13 mouse cellular contexts compared by ENCODE assay signal in genomic region chr7:78883726-78884060, GRCm38 (mm10). TPM values are rescaled to one million over a fixed set of nuclear protein-coding genes. Genes with fewer than 3 reads are reported as not detected.
DNase-seq lines count a peak whose midpoint lies in the region; ATAC-seq lines count a peak whose summit lies in the region.
"Had no signal": no experiment of that assay in that cellular context is flagged by ENCODE, and none has a peak within 500 bp of the region (broad histone marks: within the 10 kb centered on the region; RNA-seq: fewer than 3 reads in every experiment).

No protein-coding gene starts in this region.

- peak overlapping the region; percentile 77 for H3K9ac ChIP-seq in hindbrain, embryonic 14.5 days
- H3K9ac ChIP-seq in midbrain, embryonic 14.5 days (replicated peaks; ENCODE audit: low read length): peak overlapping the region; percentile 79
- H3K9ac ChIP-seq: liver, embryonic 13.5 days had no signal

- H3K36me3 ChIP-seq in embryonic facial prominence, embryonic 10.5 days (replicated peaks): no peaks in the 10 kb centered on the region
- H3K36me3 ChIP-seq in forebrain, embryonic 10.5 days (replicated peaks): no peaks in the 10 kb centered on the region
- no peaks in the 10 kb centered on the region for H3K36me3 ChIP-seq in hindbrain, embryonic 14.5 days (replicated peaks; ENCODE audit: control insufficient read depth, insufficient read depth)
- H3K36me3 ChIP-seq in midbrain, embryonic 14.5 days (ENCODE audit: control insufficient read depth, insufficient read depth, low read length): 0 out of 2 replicates have a peak, but pooled peaks cover 8% of the 10 kb centered on the region
- H3K36me3 ChIP-seq: liver, embryonic 13.5 days had no signal

- peak overlapping the region; percentile 84 for H3K4me2 ChIP-seq in hindbrain, embryonic 14.5 days (replicated peaks)
- H3K4me2 ChIP-seq in midbrain, embryonic 14.5 days (ENCODE audit: low read length): peak overlapping the region; percentile 68
- H3K4me2 ChIP-seq: liver, embryonic 13.5 days had no signal

- H3K27me3 ChIP-seq in embryonic facial prominence, embryonic 10.5 days (replicated peaks; ENCODE audit: low read depth, poor library complexity, severe bottlenecking): peaks cover 95% of the 10 kb centered on the region
- H3K27me3 ChIP-seq in forebrain, embryonic 10.5 days (ENCODE audit: poor library complexity, severe bottlenecking): peaks cover 77% of the 10 kb centered on the region
- H3K27me3 ChIP-seq in hindbrain, embryonic 14.5 days (ENCODE audit: control insufficient read depth, insufficient read depth, low read length): no peaks in the 10 kb centered on the region
- H3K27me3 ChIP-seq in midbrain, embryonic 14.5 days (ENCODE audit: control insufficient read depth, insufficient read depth, low read length): no peaks in the 10 kb centered on the region; the same call in 1 of the 2 replicates

- WGBS in embryonic facial prominence, embryonic 10.5 days: 14% methylated on average over 8 of the region's 8 CpGs
- 5% methylated on average over 8 of the region's 8 CpGs for WGBS in forebrain, embryonic 10.5 days
- WGBS in hindbrain, embryonic 14.5 days: 3% methylated on average over 8 of the region's 8 CpGs
- WGBS in midbrain, embryonic 14.5 days: under 1% methylated on average over 8 of the region's 8 CpGs

- peak overlapping the region; percentile 56 for H3K4me3 ChIP-seq in embryonic facial prominence, embryonic 10.5 days
- peak overlapping the region; percentile 62 for H3K4me3 ChIP-seq in forebrain, embryonic 10.5 days
- H3K4me3 ChIP-seq in hindbrain, embryonic 14.5 days (replicated peaks; ENCODE audit: low read length): peak overlapping the region; percentile 65
- H3K4me3 ChIP-seq in midbrain, embryonic 14.5 days (replicated peaks; ENCODE audit: low read depth, low read length): peak overlapping the region; percentile 71
- H3K4me3 ChIP-seq: liver, embryonic 13.5 days had no signal

- H3K27ac ChIP-seq in embryonic facial prominence, embryonic 10.5 days (replicated peaks): peak overlapping the region; percentile 69
- peak overlapping the region; percentile 82 for H3K27ac ChIP-seq in forebrain, embryonic 10.5 days
- H3K27ac ChIP-seq in hindbrain, embryonic 14.5 days: peak overlapping the region; percentile 91
- peak overlapping the region; percentile 90 for H3K27ac ChIP-seq in midbrain, embryonic 14.5 days (replicated peaks; ENCODE audit: low read depth, low read length)
- H3K27ac ChIP-seq: kidney, postnatal 0 days; liver, embryonic 13.5 days had no signal

- ATAC-seq in hindbrain, embryonic 14.5 days (ENCODE audit: low FRiP score): no peak
- ATAC-seq in midbrain, embryonic 14.5 days (ENCODE audit: low FRiP score, low TSS enrichment): no peak

- no peaks in the 10 kb centered on the region for H3K9me3 ChIP-seq in embryonic facial prominence, embryonic 10.5 days
- H3K9me3 ChIP-seq in forebrain, embryonic 10.5 days: no peaks in the 10 kb centered on the region
- H3K9me3 ChIP-seq in hindbrain, embryonic 14.5 days (ENCODE audit: control insufficient read depth, low read length): no peaks in the 10 kb centered on the region
- no peaks in the 10 kb centered on the region for H3K9me3 ChIP-seq in midbrain, embryonic 14.5 days (ENCODE audit: control insufficient read depth, low read length)
- H3K9me3 ChIP-seq: liver, embryonic 13.5 days had no signal

- DNase-seq in embryonic facial prominence, embryonic 10.5 days (ENCODE audit: low spot score): no peak
- no peak for DNase-seq in forebrain, embryonic 10.5 days (ENCODE audit: extremely low spot score, low spot score)
- no peak for DNase-seq in hindbrain, embryonic 14.5 days (ENCODE audit: low spot score)
- no peak for DNase-seq in midbrain, embryonic 14.5 days
- no peak for DNase-seq in embryo, embryonic 10 days (ENCODE audit: low spot score)
- DNase-seq in spleen, postnatal 14 days (ENCODE audit: low spot score in 2 of 2): no peak
- DNase-seq in embryo, embryonic 9.5 days (ENCODE audit: extremely low spot score): no peak
- no peak for DNase-seq in adrenal gland, postnatal 14 days
- DNase-seq: adrenal gland, adult 8-10 months; heart, adult 11 months; heart, postnatal 36 days; liver, embryonic 13.5 days had no signal

- peaks cover 66% of the 10 kb centered on the region for H3K4me1 ChIP-seq in embryonic facial prominence, embryonic 10.5 days
- peaks cover 81% of the 10 kb centered on the region for H3K4me1 ChIP-seq in forebrain, embryonic 10.5 days
- H3K4me1 ChIP-seq in hindbrain, embryonic 14.5 days (replicated peaks; ENCODE audit: control insufficient read depth, insufficient read depth, low read length): peaks cover 60% of the 10 kb centered on the region
- H3K4me1 ChIP-seq in midbrain, embryonic 14.5 days (ENCODE audit: control insufficient read depth, insufficient read depth, low read length): peaks cover 46% of the 10 kb centered on the region
- H3K4me1 ChIP-seq: liver, embryonic 13.5 days had no signal

RNA-seq across cellular contexts. Expression of gene Aen, which starts 12.0 kb away (rescaled TPM):
- 66.2 and 70.1 TPM in 2 replicates for polyA plus RNA-seq in embryonic facial prominence, embryonic 10.5 days (2016; fragmentation: Nextera tagmentation; extraction: Ambion mirVana)
- polyA plus RNA-seq in forebrain, embryonic 10.5 days (2016; fragmentation: Nextera tagmentation; extraction: Ambion mirVana): 80.2 and 81.1 TPM in 2 replicates
- 42.0 and 44.1 TPM in 2 replicates for polyA plus RNA-seq in hindbrain, embryonic 14.5 days (2014; fragmentation: Nextera tagmentation; extraction: Ambion mirVana)
- 33.7 and 39.1 TPM in 2 replicates for polyA plus RNA-seq in midbrain, embryonic 14.5 days (2014; fragmentation: Nextera tagmentation; extraction: Ambion mirVana)
- 31.8 and 35.3 TPM in 2 replicates for total RNA-seq in adrenal gland, postnatal 14 days (2021)

RNA-seq across cellular contexts. Expression of gene Isg20, which starts 29.5 kb away (rescaled TPM):
- polyA plus RNA-seq in embryonic facial prominence, embryonic 10.5 days (2016; fragmentation: Nextera tagmentation; extraction: Ambion mirVana): 0.40 and 0.55 TPM in 2 replicates
- polyA plus RNA-seq in forebrain, embryonic 10.5 days (2016; fragmentation: Nextera tagmentation; extraction: Ambion mirVana): 0.40 and 0.84 TPM in 2 replicates
- 0.55 and 1.2 TPM in 2 replicates for polyA plus RNA-seq in hindbrain, embryonic 14.5 days (2014; fragmentation: Nextera tagmentation; extraction: Ambion mirVana)
- polyA plus RNA-seq in midbrain, embryonic 14.5 days (2014; fragmentation: Nextera tagmentation; extraction: Ambion mirVana): 0.36 and 2.5 TPM in 2 replicates
- 16.9 and 19.6 TPM in 2 replicates for total RNA-seq in adrenal gland, postnatal 14 days (2021)

RNA-seq across cellular contexts. Expression of gene Det1, which starts 36.6 kb away (rescaled TPM):
- 20.9 and 23.0 TPM in 2 replicates for polyA plus RNA-seq in embryonic facial prominence, embryonic 10.5 days (2016; fragmentation: Nextera tagmentation; extraction: Ambion mirVana)
- 23.4 and 24.2 TPM in 2 replicates for polyA plus RNA-seq in forebrain, embryonic 10.5 days (2016; fragmentation: Nextera tagmentation; extraction: Ambion mirVana)
- polyA plus RNA-seq in hindbrain, embryonic 14.5 days (2014; fragmentation: Nextera tagmentation; extraction: Ambion mirVana): 12.7 and 13.5 TPM in 2 replicates
- 12.3 and 14.9 TPM in 2 replicates for polyA plus RNA-seq in midbrain, embryonic 14.5 days (2014; fragmentation: Nextera tagmentation; extraction: Ambion mirVana)
- total RNA-seq in adrenal gland, postnatal 14 days (2021): 11.4 and 14.5 TPM in 2 replicates
